Mouse (Mus musculus) spleen, adult 2 months (tissue): ENCODE data around the gene Timm8a1. TPM values are rescaled to one million over a fixed set of nuclear protein-coding genes. Genes with fewer than 3 reads are reported as not detected.

Experiments
- DNase-seq, 2 experiments: peaks; one replicate each; pipeline versions ENCODE4 v3.0.0 to v3.0.0-alpha.2; 2012 to 2021; ENCODE audit warnings: low spot score in 2 of 2, low read depth in 1 of 2
- H3K27ac ChIP-seq: fragments of 200-500 bp; 2 replicates; pipeline ENCODE4 v1.5.1; 2012; ENCODE audit warnings: low read length, inconsistent platforms; ENCODE audit not compliant: insufficient read depth
- H3K27me3 ChIP-seq: fragments of 200-500 bp; 2 replicates; pipeline ENCODE4 v1.6.1; 2012; ENCODE audit warnings: mild to moderate bottlenecking, moderate library complexity, low read length, inconsistent platforms; ENCODE audit not compliant: control insufficient read depth, insufficient read depth
- H3K36me3 ChIP-seq: fragments of 200-500 bp; 2 replicates; pipeline ENCODE4 v1.6.1; 2012; ENCODE audit warnings: mild to moderate bottlenecking, low read length, inconsistent platforms; ENCODE audit not compliant: control insufficient read depth, insufficient read depth
- H3K4me1 ChIP-seq: fragments of 200-500 bp; 2 replicates; pipeline ENCODE4 v1.6.1; 2011; ENCODE audit warnings: inconsistent platforms; ENCODE audit not compliant: control insufficient read depth, insufficient read depth, insufficient read length
- H3K4me3 ChIP-seq: fragments of 200-500 bp; 2 replicates; pipeline ENCODE4 v1.5.1; 2011; ENCODE audit warnings: mild to moderate bottlenecking, inconsistent platforms; ENCODE audit not compliant: insufficient read depth, insufficient read length; ENCODE audit errors: extremely low read depth
- CTCF ChIP-seq: fragments of 200-500 bp; IDR thresholded peaks from 2 replicates; pipeline ENCODE4 v1.5.1; 2011; ENCODE audit warnings: mild to moderate bottlenecking, inconsistent platforms; ENCODE audit not compliant: insufficient read depth, insufficient read length, insufficient replicate concordance; ENCODE audit errors: extremely low read depth
- POLR2A ChIP-seq: fragments of 200-500 bp; IDR thresholded peaks from 2 replicates; pipeline ENCODE4 v1.6.1; 2011; ENCODE audit warnings: low read depth, low read length, inconsistent platforms
- WGBS: fragments of 180-500 bp; shearing (Covaris S2); methylation state at CpG from one replicate; pipeline ENCODE4 v1.1.7; 2018; 5-methylcytosine and 5-hydroxymethylcytosine counted together
- polyA plus RNA-seq: library from polyadenylated mRNA; depleted of rRNA; stranded (reverse); fragments of >200 nt; gene quantifications from 2 replicates; pipeline ENCODE4 v1.2.3, GENCODE M21; 2012; rRNA removed

Timm8a1 gene
- polyA plus RNA-seq, 1 experiment, result 0.60 TPM

- Histone ChIP-seq H3K27ac (no peak overlapping the region), H3K4me1 (no peaks in the 10 kb centered on the region), H3K4me3 (no peak overlapping the region), H3K36me3 (no peaks in the 10 kb centered on the region), H3K27me3 (no peaks in the 10 kb centered on the region)
- TF ChIP-seq POLR2A (no peak), CTCF (no peak)
- DNase-seq, result no peak
- 82% methylated on average over 2 of the region's 2 CpGs for WGBS
Measured at GRCm38 (mm10) chrX:134533346-134533745, 8.3 kb downstream of the Timm8a1 start.

GRCm38 (mm10) chrX:134525260-134525659 lies 16.4 kb downstream of the Timm8a1 start:
- DNase-seq, result no peak
- Histone ChIP-seq H3K4me1 (no peaks in the 10 kb centered on the region), H3K27ac (no peak overlapping the region), H3K27me3 (no peaks in the 10 kb centered on the region), H3K36me3 (no peaks in the 10 kb centered on the region), H3K4me3 (no peak overlapping the region)
- 74% methylated on average over 4 of the region's 4 CpGs for WGBS
- TF ChIP-seq CTCF (no peak), POLR2A (no peak)

- no peaks in the 10 kb centered on the region for H3K4me1 ChIP-seq
- H3K4me3 ChIP-seq, result no peak overlapping the region
- TF ChIP-seq CTCF (no peak), POLR2A (no peak)
- H3K36me3 ChIP-seq, result no peaks in the 10 kb centered on the region
- H3K27ac ChIP-seq, result no peak overlapping the region
- DNase-seq, result no peak
- H3K27me3 ChIP-seq, result no peaks in the 10 kb centered on the region
- 66% methylated on average over 4 of the region's 4 CpGs for WGBS
Measured at GRCm38 (mm10) chrX:134523772-134524171, 17.9 kb downstream of the Timm8a1 start.

DNA sequence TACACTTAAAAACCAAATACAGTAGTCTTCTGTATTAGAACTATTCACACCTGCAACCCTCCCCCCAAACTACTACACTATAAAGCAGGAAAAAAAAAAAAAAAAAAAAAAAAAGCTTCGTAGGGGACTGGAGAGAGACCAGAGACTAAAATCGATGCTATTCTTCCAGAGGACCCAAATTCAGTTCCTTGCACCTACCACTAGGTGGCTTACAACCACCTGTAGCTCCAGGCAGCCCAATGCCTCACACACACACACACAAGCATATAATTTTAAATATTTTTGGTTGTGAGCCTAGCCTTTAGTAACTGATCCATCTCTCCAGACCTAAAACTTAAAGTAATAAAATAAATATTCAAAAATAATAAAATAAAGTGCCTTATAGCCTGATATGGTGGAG lies 32.2 kb downstream of the Timm8a1 start:
- 14% methylated on average over 2 of the region's 2 CpGs for WGBS

GRCm38 (mm10) chrX:134507977-134508376 lies 33.7 kb downstream of the Timm8a1 start:
- TF ChIP-seq CTCF (no peak), POLR2A (no peak)
- Histone ChIP-seq H3K4me1 (no peaks in the 10 kb centered on the region), H3K4me3 (no peak overlapping the region), H3K27me3 (no peaks in the 10 kb centered on the region), H3K27ac (no peak overlapping the region), H3K36me3 (no peaks in the 10 kb centered on the region)
- no peak for DNase-seq
- WGBS, result 78% methylated on average over 6 of the region's 6 CpGs

More for the DNA sequence above, 32.2 kb downstream of the Timm8a1 start:
- no peak for TF ChIP-seq CTCF
- H3K27ac ChIP-seq, result no peak overlapping the region
- no peak overlapping the region for H3K4me3 ChIP-seq
- no peaks in the 10 kb centered on the region for H3K4me1 ChIP-seq
- no peaks in the 10 kb centered on the region for H3K27me3 ChIP-seq
- DNase-seq, result no peak
- no peaks in the 10 kb centered on the region for H3K36me3 ChIP-seq

GRCm38 (mm10) chrX:134500651-134501050 lies 41.0 kb downstream of the Timm8a1 start:
- TF ChIP-seq POLR2A, result no peak
- TF ChIP-seq CTCF, result no peak

More at GRCm38 (mm10) chrX:134500651-134501050, 41.0 kb downstream of the Timm8a1 start:
- no peak for DNase-seq
- H3K4me1 ChIP-seq, result no peaks in the 10 kb centered on the region
- H3K36me3 ChIP-seq, result no peaks in the 10 kb centered on the region
- WGBS, result 72% methylated on average over 8 of the region's 8 CpGs
- H3K27ac ChIP-seq, result no peak overlapping the region
- H3K4me3 ChIP-seq, result no peak overlapping the region
- no peaks in the 10 kb centered on the region for H3K27me3 ChIP-seq

Other genes starting within 250 kb of the Timm8a1 start
- 3.4 and 5.7 TPM in 2 replicates for gene Tmem35a, start 246.6 kb downstream of the Timm8a1 start, polyA plus RNA-seq
- 0.53 and 0.76 TPM in 2 replicates for gene Cenpi, start 233.8 kb downstream of the Timm8a1 start, polyA plus RNA-seq
- 0.06 and 0.09 TPM in 2 replicates for gene Drp2, start 137.3 kb downstream of the Timm8a1 start, polyA plus RNA-seq
- gene Taf7l, start 65.4 kb downstream of the Timm8a1 start, polyA plus RNA-seq, result not detected in 2 replicates
- 12.5 and 14.4 TPM in 2 replicates for gene Btk, start 41.7 kb upstream of the Timm8a1 start, polyA plus RNA-seq
- 89.6 and 117 TPM in 2 replicates for gene Rpl36a, start 43.8 kb upstream of the Timm8a1 start, polyA plus RNA-seq
- gene Gla, start 59.3 kb upstream of the Timm8a1 start, polyA plus RNA-seq, result 0.66 and 0.96 TPM in 2 replicates
- gene Hnrnph2, start 59.3 kb upstream of the Timm8a1 start, polyA plus RNA-seq, result 6.1 and 6.3 TPM in 2 replicates
- 0.28 and 0.39 TPM in 2 replicates for gene Armcx4, start 144.7 kb upstream of the Timm8a1 start, polyA plus RNA-seq
- gene Armcx1, start 176.1 kb upstream of the Timm8a1 start, polyA plus RNA-seq, result 0.46 and 1.1 TPM in 2 replicates
- gene Armcx6, start 209.6 kb upstream of the Timm8a1 start, polyA plus RNA-seq, result 0.74 and 0.95 TPM in 2 replicates
- gene Armcx3, start 214.7 kb upstream of the Timm8a1 start, polyA plus RNA-seq, result 1.6 and 1.9 TPM in 2 replicates